Mouse (Mus musculus): ENCODE results near the gene Krtap9-3.

DNA sequence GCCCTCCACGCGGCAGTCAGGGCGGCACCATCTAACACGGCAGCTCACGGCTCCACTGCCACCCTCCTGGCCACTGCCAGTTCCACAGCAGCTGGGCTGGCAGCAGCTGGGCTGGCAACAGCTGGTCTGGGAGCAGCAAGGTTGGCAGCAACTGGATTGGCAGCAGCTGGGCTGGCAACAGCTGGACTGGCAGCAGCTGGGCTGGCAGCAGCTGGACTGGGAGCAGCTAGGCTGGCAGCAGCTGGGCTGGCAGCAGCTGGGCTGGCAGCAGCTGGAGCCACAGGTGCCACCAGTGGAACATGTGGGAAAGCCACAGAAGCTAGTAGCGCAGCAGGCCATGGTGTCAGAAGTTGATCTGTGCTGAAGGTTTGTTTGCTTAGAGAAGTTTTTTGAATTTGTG is 6.9 kb downstream of the Krtap9-3 start, which contains the start of gene Krtap1-3:
- no peak for TF ChIP-seq POLR2A (IDR thresholded peaks at IDR 0.05; ENCODE audit: low read depth, low read length)
- no peak for TF ChIP-seq CTCF (IDR thresholded peaks at IDR 0.05; ENCODE audit: extremely low read depth, insufficient read depth, insufficient read length, insufficient replicate concordance)
